9 mouse cellular contexts compared by ENCODE assay signal in the genomic region with DNA sequence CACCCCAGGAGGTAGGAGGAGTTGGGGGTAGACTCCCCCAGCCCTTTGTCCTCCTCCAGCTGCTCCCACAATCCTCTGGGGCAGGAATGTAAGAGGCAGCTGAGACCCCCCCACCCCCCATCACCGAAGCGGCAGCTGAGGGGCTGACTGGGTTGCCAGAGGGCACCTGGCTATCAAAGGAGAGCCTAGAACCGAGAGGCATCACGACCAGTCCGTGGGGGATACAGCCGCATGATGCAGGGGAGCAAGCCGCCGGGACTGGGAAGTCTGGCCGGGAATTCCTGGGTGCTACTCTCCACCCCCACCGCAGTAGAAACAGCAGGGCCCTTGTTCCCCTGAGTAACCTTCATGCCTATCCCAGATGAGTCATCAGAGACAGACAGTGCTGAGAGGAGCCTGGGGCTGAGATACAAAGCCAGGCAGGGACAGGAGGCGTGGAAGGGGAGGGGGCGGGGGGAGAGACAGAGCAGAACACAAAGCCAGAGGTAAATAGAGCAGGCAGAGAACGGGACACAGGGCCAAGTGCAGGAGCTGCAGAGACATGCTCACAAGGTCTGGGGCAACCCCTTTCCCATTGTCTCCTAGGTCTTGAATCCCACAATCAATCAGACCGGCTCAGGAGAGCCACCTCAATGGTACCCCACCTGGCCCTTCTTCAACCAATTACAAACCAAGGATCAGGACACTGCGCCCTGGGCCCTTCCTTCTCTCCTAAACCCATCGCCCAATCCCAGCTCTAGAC. TPM values are rescaled to one million over a fixed set of nuclear protein-coding genes. Genes with fewer than 3 reads are reported as not detected.
DNase-seq lines count a peak whose midpoint lies in the region; ATAC-seq lines count a peak whose summit lies in the region.
"Had no signal": no experiment of that assay in that cellular context is flagged by ENCODE, and none has a peak within 500 bp of the region (broad histone marks: within the 10 kb centered on the region; RNA-seq: fewer than 3 reads in every experiment).

No protein-coding gene starts in this region.

- peak; percentile 55 for ATAC-seq in embryonic facial prominence, embryonic 15.5 days (ENCODE audit: insufficient number of reproducible peaks, low FRiP score, low TSS enrichment, low read depth)
- ATAC-seq in hindbrain, embryonic 14.5 days (ENCODE audit: low FRiP score), result peak; percentile 65
- ATAC-seq in inflammation-experienced regulatory T-cells, adult 6 months, result no peak

- peak overlapping the region; percentile 77 for H3K4me2 ChIP-seq in embryonic facial prominence, embryonic 15.5 days (replicated peaks)
- peak overlapping the region; percentile 73 for H3K4me2 ChIP-seq in hindbrain, embryonic 14.5 days (replicated peaks)

- no peaks in the 10 kb centered on the region for H3K27me3 ChIP-seq in embryonic facial prominence, embryonic 15.5 days
- H3K27me3 ChIP-seq in hindbrain, embryonic 14.5 days (ENCODE audit: control insufficient read depth, insufficient read depth, low read length), result no peaks in the 10 kb centered on the region

- peak overlapping the region; percentile 37; the same call in 1 of the 2 replicates for H3K9ac ChIP-seq in embryonic facial prominence, embryonic 15.5 days
- H3K9ac ChIP-seq in hindbrain, embryonic 14.5 days, result peak overlapping the region; percentile 71

- 3% methylated on average over 16 of the region's 16 CpGs for WGBS in embryonic facial prominence, embryonic 15.5 days
- WGBS in hindbrain, embryonic 14.5 days, result 2% methylated on average over 16 of the region's 16 CpGs

- H3K4me1 ChIP-seq in embryonic facial prominence, embryonic 15.5 days, result peaks cover 52% of the 10 kb centered on the region
- H3K4me1 ChIP-seq in hindbrain, embryonic 14.5 days (replicated peaks; ENCODE audit: control insufficient read depth, insufficient read depth, low read length), result peaks cover 37% of the 10 kb centered on the region

- H3K27ac ChIP-seq in embryonic facial prominence, embryonic 15.5 days (replicated peaks), result peak overlapping the region; percentile 99
- H3K27ac ChIP-seq in hindbrain, embryonic 14.5 days, result peak overlapping the region; percentile 97

- peak overlapping the region; percentile 61 for H3K4me3 ChIP-seq in embryonic facial prominence, embryonic 15.5 days (replicated peaks)
- H3K4me3 ChIP-seq in hindbrain, embryonic 14.5 days (replicated peaks; ENCODE audit: low read length), result peak overlapping the region; percentile 36

- peaks cover 19% of the 10 kb centered on the region for H3K36me3 ChIP-seq in embryonic facial prominence, embryonic 15.5 days
- H3K36me3 ChIP-seq in hindbrain, embryonic 14.5 days (replicated peaks; ENCODE audit: control insufficient read depth, insufficient read depth), result peaks cover 15% of the 10 kb centered on the region

- peak; percentile 25 for DNase-seq in kidney, adult 18-20 months
- no peak for DNase-seq in kidney, adult 8-10 months
- peak; percentile 67 for DNase-seq in adrenal gland, adult 8-10 months
- peak; percentile 66 for DNase-seq in hindbrain, embryonic 14.5 days (ENCODE audit: low spot score)
- DNase-seq in left cerebral cortex, postnatal 4 days, result peak; percentile 75
- peak; percentile 76 for DNase-seq in retina, embryonic 14.5 days (ENCODE audit: low spot score)

- intact Hi-C loops in left cerebral cortex, postnatal 4 days (cut with DNase I), result no loop called here

- peaks cover 5% of the 10 kb centered on the region; the same call in 1 of the 2 replicates for H3K9me3 ChIP-seq in embryonic facial prominence, embryonic 15.5 days (replicated peaks)
- no peaks in the 10 kb centered on the region for H3K9me3 ChIP-seq in hindbrain, embryonic 14.5 days (ENCODE audit: control insufficient read depth, low read length)

RNA-seq across cellular contexts. Expression of a gene that starts 6.5 kb away (rescaled TPM):
- 10 to 100 TPM; 40.1 to 81.5 (median 56.4) TPM for total RNA-seq in adrenal gland, adult 8-10 months (2022)
- polyA plus RNA-seq in embryonic facial prominence, embryonic 15.5 days (2015; fragmentation: Nextera tagmentation; extraction: Ambion mirVana), result 95.1 and 100 TPM in 2 replicates
- polyA plus RNA-seq in hindbrain, embryonic 14.5 days (2014; fragmentation: Nextera tagmentation; extraction: Ambion mirVana), result 62.7 and 72.5 TPM in 2 replicates
- total RNA-seq in left cerebral cortex, postnatal 4 days (2021), result 10 to 100 TPM; 42.6 to 50.1 TPM
- polyA plus RNA-seq in inflammation-experienced regulatory T-cells, adult 6 months (2017; shearing (Covaris generic)), result 1 to 10 TPM in 1 of 3 experiments, under 1 TPM in 2; 0.65 to 1.1 (median 0.73) TPM

RNA-seq across cellular contexts. Expression of a gene that starts 24.4 kb away (rescaled TPM):
- 10 to 100 TPM; 23.5 to 30.6 (median 24.6) TPM for total RNA-seq in adrenal gland, adult 8-10 months (2022)
- polyA plus RNA-seq in embryonic facial prominence, embryonic 15.5 days (2015; fragmentation: Nextera tagmentation; extraction: Ambion mirVana), result 35.4 and 39.5 TPM in 2 replicates
- polyA plus RNA-seq in hindbrain, embryonic 14.5 days (2014; fragmentation: Nextera tagmentation; extraction: Ambion mirVana), result 21.3 and 22.8 TPM in 2 replicates
- total RNA-seq in left cerebral cortex, postnatal 4 days (2021), result 10 to 100 TPM; 29.1 to 31.8 TPM
- polyA plus RNA-seq in inflammation-experienced regulatory T-cells, adult 6 months (2017; shearing (Covaris generic)), result 10 to 100 TPM; 16.7 to 24.7 (median 17.9) TPM

RNA-seq across cellular contexts. Expression of a gene that starts 30.5 kb away (rescaled TPM):
- 10 to 100 TPM; 30.9 to 60.3 (median 45.3) TPM for total RNA-seq in adrenal gland, adult 8-10 months (2022)
- polyA plus RNA-seq in embryonic facial prominence, embryonic 15.5 days (2015; fragmentation: Nextera tagmentation; extraction: Ambion mirVana), result 16.6 and 19.0 TPM in 2 replicates
- 14.8 and 14.9 TPM in 2 replicates for polyA plus RNA-seq in hindbrain, embryonic 14.5 days (2014; fragmentation: Nextera tagmentation; extraction: Ambion mirVana)
- 10 to 100 TPM; 51.5 to 53.3 TPM for total RNA-seq in left cerebral cortex, postnatal 4 days (2021)
- polyA plus RNA-seq in inflammation-experienced regulatory T-cells, adult 6 months (2017; shearing (Covaris generic)), result 10 to 100 TPM; 10.4 to 13.2 (median 12.7) TPM

RNA-seq across cellular contexts. Expression of a gene that starts 54.4 kb away (rescaled TPM):
- total RNA-seq in adrenal gland, adult 8-10 months (2022), result not detected
- 0.36 TPM in 1 of 2 replicates, not detected in the other for polyA plus RNA-seq in embryonic facial prominence, embryonic 15.5 days (2015; fragmentation: Nextera tagmentation; extraction: Ambion mirVana)
- polyA plus RNA-seq in hindbrain, embryonic 14.5 days (2014; fragmentation: Nextera tagmentation; extraction: Ambion mirVana), result 0.09 TPM in 1 of 2 replicates, not detected in the other
- total RNA-seq in left cerebral cortex, postnatal 4 days (2021), result not detected
- polyA plus RNA-seq in inflammation-experienced regulatory T-cells, adult 6 months (2017; shearing (Covaris generic)), result under 1 TPM in 1 of 3 experiments, not detected in 2; 0.26 TPM
- total RNA-seq: left cerebral cortex, postnatal 10 days had no signal

Comparison
In these comparisons a context has a peak if more than half of its experiments do, and no peak if none do; other contexts are left out.
1. DNase-seq: peak in kidney, adult 18-20 months (single experiment), adrenal gland, adult 8-10 months (single experiment), hindbrain, embryonic 14.5 days (single experiment), left cerebral cortex, postnatal 4 days (single experiment) and retina, embryonic 14.5 days (single experiment); none in kidney, adult 8-10 months (0 of 2).
2. RNA of a gene that starts 6.5 kb away (polyA plus RNA-seq): 95.1 to 100 TPM in embryonic facial prominence, embryonic 15.5 days and 62.7 to 72.5 TPM in hindbrain, embryonic 14.5 days; 0.65 to 1.1 TPM in inflammation-experienced regulatory T-cells, adult 6 months; every median in the first group is over 10 times any median in the second.